Mouse (Mus musculus) C2C12 (cell line): ENCODE data around the gene Dhcr24. TPM values are rescaled to one million over a fixed set of nuclear protein-coding genes. Genes with fewer than 3 reads are reported as not detected.

Experiments
- H3K27me3 ChIP-seq: one replicate; pipeline ENCODE4 v1.6.1; 2011; ENCODE audit not compliant: control insufficient read depth, insufficient read depth, insufficient read length
- H3K36me3 ChIP-seq: one replicate; pipeline ENCODE4 v1.6.1; 2011; ENCODE audit not compliant: control insufficient read depth, insufficient read depth
- H3K4me3 ChIP-seq: one replicate; pipeline ENCODE4 v1.5.1; 2011; ENCODE audit warnings: mild to moderate bottlenecking, control low read depth; ENCODE audit not compliant: poor library complexity, insufficient read depth, severe bottlenecking
- H3K79me2 ChIP-seq: one replicate; pipeline ENCODE4 v1.6.1; 2011; ENCODE audit not compliant: control insufficient read depth, insufficient read depth
- H3K79me3 ChIP-seq: one replicate; pipeline ENCODE4 v1.6.1; 2011; ENCODE audit warnings: low read depth, control low read depth
- H3ac ChIP-seq: one replicate; pipeline ENCODE3; 2011; ENCODE audit warnings: low read depth; ENCODE audit not compliant: control insufficient read depth, insufficient read length
- CEBPB ChIP-seq: IDR thresholded peaks from one replicate; pipeline ENCODE4 v1.6.1; 2011; ENCODE audit warnings: low read depth, mild to moderate bottlenecking, control low read depth, moderate library complexity
- CTCF ChIP-seq: IDR thresholded peaks from one replicate; pipeline ENCODE4 v1.5.1; 2011; ENCODE audit not compliant: control insufficient read depth, insufficient read depth, insufficient read length
- FOSL1 ChIP-seq: IDR thresholded peaks from one replicate; pipeline ENCODE4 v1.8.0; 2011; ENCODE audit warnings: mild to moderate bottlenecking, low read length; ENCODE audit not compliant: poor library complexity, insufficient read depth, severe bottlenecking
- MAX ChIP-seq: IDR thresholded peaks from one replicate; pipeline ENCODE4 v1.6.1; 2011; ENCODE audit warnings: mild to moderate bottlenecking, control low read depth
- MYOD1 ChIP-seq: IDR thresholded peaks from one replicate; pipeline ENCODE4 v1.6.1; 2011; ENCODE audit warnings: low read depth; ENCODE audit not compliant: control insufficient read depth, insufficient read length
- MYOG ChIP-seq: IDR thresholded peaks from one replicate; pipeline ENCODE4 v1.6.1; 2011; ENCODE audit not compliant: control insufficient read depth, insufficient read length; ENCODE audit errors: extremely low read depth
- USF1 ChIP-seq: IDR thresholded peaks from one replicate; pipeline ENCODE4 v1.6.1; 2011; ENCODE audit warnings: low read depth, mild to moderate bottlenecking, control low read depth, moderate library complexity
- polyA plus RNA-seq: library from polyadenylated mRNA; unstranded; fragments of >200 nt; fragmentation: generic; extraction: Trizol; gene quantifications from one replicate; pipeline ENCODE4 v1.2.1, GENCODE M21; 2012; ENCODE audit warnings: missing spikeins

The Dhcr24 gene
- polyA plus RNA-seq, 1 experiment, result 113 TPM

- TF ChIP-seq FOSL1, result no peak
- peak; percentile 81 for TF ChIP-seq CTCF
- peak; percentile 77 for TF ChIP-seq CEBPB
- Histone ChIP-seq H3ac (no peak overlapping the region), H3K27me3 (no peaks in the 10 kb centered on the region), H3K79me2 (no peaks in the 10 kb centered on the region), H3K4me3 (no peak overlapping the region), H3K79me3 (no peaks in the 10 kb centered on the region), H3K36me3 (no peaks in the 10 kb centered on the region)
These were observed 53.5 kb downstream of the Dhcr24 start for GRCm38 (mm10) chr4:106614180-106614797.

DNA sequence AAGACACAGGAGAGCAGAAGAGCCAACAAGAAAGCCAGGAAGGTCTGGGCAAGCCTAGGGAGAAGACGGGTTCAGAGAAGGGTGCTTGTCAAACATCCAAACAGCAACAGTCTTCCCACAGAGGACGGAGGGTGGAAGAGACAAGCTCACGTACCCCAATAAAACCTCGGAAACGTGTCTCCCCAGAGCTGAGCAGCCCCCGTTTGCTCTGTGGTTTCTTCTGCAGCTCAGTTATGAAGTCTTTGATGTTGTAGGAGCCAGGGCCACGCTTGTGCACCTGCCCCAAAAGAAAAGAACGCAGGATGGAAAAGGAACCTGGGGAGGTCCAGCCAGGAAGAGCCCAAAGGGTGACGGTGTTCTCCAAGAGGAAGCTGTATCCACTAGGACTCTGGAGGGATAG lies 54.0 kb downstream of the Dhcr24 start:
- Histone ChIP-seq H3K79me2 (no peaks in the 10 kb centered on the region), H3K27me3 (no peaks in the 10 kb centered on the region), H3K4me3 (no peak overlapping the region), H3K36me3 (no peaks in the 10 kb centered on the region), H3K79me3 (no peaks in the 10 kb centered on the region), H3ac (no peak overlapping the region)
- TF ChIP-seq MYOG (no peak), CEBPB (no peak), FOSL1 (no peak), MAX (no peak), CTCF (no peak), USF1 (no peak), MYOD1 (no peak)

- no peak overlapping the region for H3K4me3 ChIP-seq
- H3K36me3 ChIP-seq, result no peaks in the 10 kb centered on the region
- no peaks in the 10 kb centered on the region for H3K79me3 ChIP-seq
- TF ChIP-seq CEBPB (no peak), MAX (no peak), CTCF (no peak), MYOD1 (no peak), USF1 (no peak), FOSL1 (no peak), MYOG (no peak)
- no peak overlapping the region for H3ac ChIP-seq
- no peaks in the 10 kb centered on the region for H3K27me3 ChIP-seq
- no peaks in the 10 kb centered on the region for H3K79me2 ChIP-seq
These were observed 54.8 kb downstream of the Dhcr24 start for GRCm38 (mm10) chr4:106615637-106616036.

DNA sequence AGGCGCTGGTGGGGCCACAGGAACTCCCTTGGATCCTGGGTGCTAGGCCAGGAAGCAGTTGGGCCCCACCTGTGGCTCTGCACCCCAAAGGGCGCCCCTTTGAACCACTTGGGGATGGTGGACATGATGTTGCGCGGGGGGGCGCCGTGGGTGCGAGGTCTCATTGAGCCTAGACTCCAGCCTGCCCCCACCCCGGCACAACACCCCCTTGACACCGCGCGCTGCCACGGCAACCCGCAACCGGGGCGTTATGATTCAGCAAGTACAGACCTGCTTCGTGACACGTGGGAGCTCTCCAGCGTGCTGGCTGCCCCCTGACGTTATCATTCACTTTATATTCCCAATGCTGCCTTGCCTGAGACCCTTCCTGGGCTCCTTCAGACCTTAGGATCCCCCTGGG lies 56.2 kb downstream of the Dhcr24 start, which contains the start of gene Lexm:
Gene Lexm, minus strand, starts transcription at position 186 of the 400 bp plus-strand sequence.
- Histone ChIP-seq H3K36me3 (no peaks in the 10 kb centered on the region), H3K79me2 (no peaks in the 10 kb centered on the region), H3K79me3 (no peaks in the 10 kb centered on the region), H3K27me3 (peaks cover 8% of the 10 kb centered on the region), H3K4me3 (no peak within 1 kb of the TSS), H3ac (no peak within 1 kb of the TSS)
- TF ChIP-seq MYOG (no peak), CTCF (no peak), FOSL1 (no peak)

- Histone ChIP-seq H3ac (no peak overlapping the region), H3K4me3 (no peak overlapping the region), H3K27me3 (peaks cover 26% of the 10 kb centered on the region), H3K79me3 (no peaks in the 10 kb centered on the region), H3K36me3 (no peaks in the 10 kb centered on the region), H3K79me2 (no peaks in the 10 kb centered on the region)
- no peak for TF ChIP-seq MYOG
These were observed 58.1 kb downstream of the Dhcr24 start for GRCm38 (mm10) chr4:106618898-106619297.

DNA sequence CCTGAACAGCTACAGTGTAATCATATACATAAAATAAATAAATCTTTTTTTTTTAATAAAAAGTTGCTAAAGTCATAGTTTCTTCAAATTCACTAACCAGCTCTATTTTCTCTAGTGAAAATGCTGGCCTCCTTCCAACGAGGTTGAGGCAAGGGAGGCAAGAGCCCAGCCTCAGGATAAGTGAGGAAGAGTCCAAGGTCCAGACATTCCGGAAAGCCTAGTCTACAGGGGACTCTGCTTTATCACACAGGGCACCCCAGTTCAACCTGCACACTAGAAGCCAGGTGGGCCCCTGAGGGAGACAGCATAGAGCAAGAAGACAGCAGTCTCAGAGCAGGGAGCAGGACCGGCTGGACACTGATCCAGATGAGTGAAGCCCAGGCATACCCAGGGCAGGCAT lies 60.6 kb downstream of the Dhcr24 start:
- Histone ChIP-seq H3K79me3 (no peaks in the 10 kb centered on the region), H3K4me3 (no peak overlapping the region), H3ac (no peak overlapping the region), H3K36me3 (no peaks in the 10 kb centered on the region), H3K27me3 (peaks cover 50% of the 10 kb centered on the region), H3K79me2 (no peaks in the 10 kb centered on the region)
- TF ChIP-seq FOSL1, result no peak
- no peak for TF ChIP-seq USF1
- no peak for TF ChIP-seq MYOD1

- TF ChIP-seq FOSL1 (no peak), MAX (no peak), CTCF (no peak), MYOG (no peak), MYOD1 (no peak), CEBPB (no peak), USF1 (no peak)
- Histone ChIP-seq H3K79me2 (no peaks in the 10 kb centered on the region), H3K36me3 (no peaks in the 10 kb centered on the region), H3K79me3 (no peaks in the 10 kb centered on the region), H3K4me3 (no peak within 1 kb of the TSS), H3ac (no peak within 1 kb of the TSS), H3K27me3 (peaks cover 50% of the 10 kb centered on the region)
These were observed 61.2 kb downstream of the Dhcr24 start, which contains the start of gene Ttc22 for GRCm38 (mm10) chr4:106622030-106622493. TSS of gene Ttc22 (plus strand) at chr4:106622432.
